Comparison of ENCODE assay signal across 8 mouse cellular contexts in the genomic region with DNA sequence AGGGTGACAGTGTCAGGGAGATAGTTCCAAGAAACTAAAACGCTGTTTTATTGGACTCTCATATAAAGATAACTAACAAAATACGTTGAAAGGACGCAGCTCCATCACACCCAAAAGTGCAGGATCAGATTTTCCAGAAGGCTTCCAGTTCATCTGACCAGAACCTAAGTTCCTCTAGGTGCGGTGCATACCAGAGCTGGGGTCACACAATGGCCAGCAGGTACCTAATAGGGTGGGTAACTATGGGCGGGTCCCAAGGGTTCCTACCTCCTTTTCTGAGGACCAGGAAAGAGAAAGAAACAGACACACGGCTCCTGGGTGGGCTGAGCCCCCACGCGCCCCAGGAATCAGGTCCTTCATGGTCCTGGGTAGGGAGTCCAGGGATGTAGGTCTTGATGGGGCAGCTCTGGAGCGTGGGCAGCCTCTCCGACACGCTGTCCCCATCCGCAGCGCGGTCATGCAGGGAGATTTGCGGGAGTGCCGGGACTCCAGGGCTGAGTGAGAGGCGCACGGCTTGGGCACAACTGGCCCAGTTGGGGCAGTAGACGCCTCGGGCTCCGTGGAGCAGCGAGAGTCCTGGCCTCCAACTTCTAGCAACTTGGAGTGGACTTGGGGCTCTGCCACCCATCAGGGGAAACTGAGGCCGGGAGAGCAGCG. TPM values are rescaled to one million over a fixed set of nuclear protein-coding genes. Genes with fewer than 3 reads are reported as not detected.
DNase-seq lines count a peak whose midpoint lies in the region; ATAC-seq and TF ChIP-seq lines count a peak whose summit lies in the region.

No protein-coding gene starts in this region.

- H3K4me2 ChIP-seq in heart, embryonic 13.5 days: peak overlapping the region; percentile 98
- peak overlapping the region; percentile 67 for H3K4me2 ChIP-seq in forebrain, embryonic 16.5 days (ENCODE audit: low read length)
- H3K4me2 ChIP-seq in liver, embryonic 13.5 days: peak overlapping the region; percentile 71
- H3K4me2 ChIP-seq in stomach, embryonic 16.5 days (ENCODE audit: low read depth, low read length): peak overlapping the region; percentile 97

- ATAC-seq in heart, embryonic 13.5 days (ENCODE audit: extremely low read depth, insufficient number of reproducible peaks, low FRiP score, low TSS enrichment): 0 out of 2 replicates have a peak, but pooled peaks have one; percentile 0
- peak; percentile 23 for ATAC-seq in Patski
- ATAC-seq in forebrain, embryonic 16.5 days: peak; percentile 29
- peak; percentile 2; the same call in 1 of the 2 replicates for ATAC-seq in liver, embryonic 13.5 days (ENCODE audit: low read depth)
- peak; percentile 15; the same call in 1 of the 2 replicates for ATAC-seq in stomach, embryonic 16.5 days (ENCODE audit: insufficient read depth, low FRiP score)

- DNase-seq in heart, postnatal 4 days: no peak
- no peak for DNase-seq in Patski (ENCODE audit: low read depth, low spot score)
- no peak for DNase-seq in liver, embryonic 13.5 days
- no peak for DNase-seq in gastrocnemius, postnatal 25 days
- no peak for DNase-seq in adrenal gland, postnatal 4 days (ENCODE audit: low spot score in 2 of 2)

- H3K4me3 ChIP-seq in heart, embryonic 13.5 days: peak overlapping the region; percentile 87
- H3K4me3 ChIP-seq in forebrain, embryonic 16.5 days (replicated peaks; ENCODE audit: low read length): peak overlapping the region; percentile 71
- peak overlapping the region; percentile 62 for H3K4me3 ChIP-seq in liver, embryonic 13.5 days (replicated peaks)
- H3K4me3 ChIP-seq in stomach, embryonic 16.5 days (replicated peaks; ENCODE audit: low read length): peak overlapping the region; percentile 88

- WGBS in heart, embryonic 13.5 days: 9% methylated on average over 24 of the region's 24 CpGs
- 11% methylated on average over 24 of the region's 24 CpGs for WGBS in forebrain, embryonic 16.5 days
- WGBS in liver, embryonic 13.5 days (ENCODE audit: insufficient replicate concordance): 12% methylated on average over 24 of the region's 24 CpGs
- 10% methylated on average over 24 of the region's 24 CpGs for WGBS in stomach, embryonic 16.5 days

- CTCF ChIA-PET in Patski (lab: Charles Lee): interaction anchor here (0.7 to 2.1 kb wide), 5 partner anchors 22 to 42 kb away, joined by 3 to 10 read pairs (median 4); no protein-coding TSS in a partner anchor

- no peaks in the 10 kb centered on the region for H3K27me3 ChIP-seq in heart, embryonic 13.5 days (replicated peaks)
- H3K27me3 ChIP-seq in Patski: peaks cover 6% of the 10 kb centered on the region
- H3K27me3 ChIP-seq in forebrain, embryonic 16.5 days (replicated peaks; ENCODE audit: control insufficient read depth, insufficient read depth, low read length): no peaks in the 10 kb centered on the region
- H3K27me3 ChIP-seq in liver, embryonic 13.5 days: peaks cover 15% of the 10 kb centered on the region
- H3K27me3 ChIP-seq in stomach, embryonic 16.5 days (ENCODE audit: control insufficient read depth, insufficient read depth, low read length): no peaks in the 10 kb centered on the region

- peak overlapping the region; percentile 94 for H3K9ac ChIP-seq in heart, embryonic 13.5 days
- H3K9ac ChIP-seq in forebrain, embryonic 16.5 days (replicated peaks; ENCODE audit: low read depth, low read length): peak overlapping the region; percentile 62
- H3K9ac ChIP-seq in liver, embryonic 13.5 days: peak overlapping the region; percentile 62
- H3K9ac ChIP-seq in stomach, embryonic 16.5 days (ENCODE audit: low read length): peak overlapping the region; percentile 89

- TF ChIP-seq CTCF in Patski (IDR thresholded peaks at IDR 0.05): no peak

- peak overlapping the region; percentile 73 for H3K27ac ChIP-seq in heart, embryonic 13.5 days (replicated peaks)
- H3K27ac ChIP-seq in forebrain, embryonic 16.5 days (ENCODE audit: low read length): no peak overlapping the region
- H3K27ac ChIP-seq in liver, embryonic 13.5 days: no peak overlapping the region
- peak overlapping the region; percentile 66 for H3K27ac ChIP-seq in stomach, embryonic 16.5 days (ENCODE audit: low read length)

- H3K4me1 ChIP-seq in heart, embryonic 13.5 days: peaks cover 36% of the 10 kb centered on the region
- peaks cover 12% of the 10 kb centered on the region for H3K4me1 ChIP-seq in forebrain, embryonic 16.5 days (replicated peaks; ENCODE audit: control insufficient read depth, insufficient read depth, low read length)
- peaks cover 15% of the 10 kb centered on the region for H3K4me1 ChIP-seq in liver, embryonic 13.5 days (replicated peaks)
- H3K4me1 ChIP-seq in stomach, embryonic 16.5 days (ENCODE audit: control insufficient read depth, insufficient read depth, low read length): peaks cover 9% of the 10 kb centered on the region

- no peaks in the 10 kb centered on the region for H3K36me3 ChIP-seq in heart, embryonic 13.5 days
- no peaks in the 10 kb centered on the region for H3K36me3 ChIP-seq in forebrain, embryonic 16.5 days (ENCODE audit: control insufficient read depth, insufficient read depth)
- no peaks in the 10 kb centered on the region for H3K36me3 ChIP-seq in liver, embryonic 13.5 days
- no peaks in the 10 kb centered on the region for H3K36me3 ChIP-seq in stomach, embryonic 16.5 days (ENCODE audit: control insufficient read depth, insufficient read depth, low read length)

- H3K9me3 ChIP-seq in heart, embryonic 13.5 days: no peaks in the 10 kb centered on the region
- H3K9me3 ChIP-seq in forebrain, embryonic 16.5 days (ENCODE audit: control insufficient read depth, low read length): no peaks in the 10 kb centered on the region
- H3K9me3 ChIP-seq in liver, embryonic 13.5 days (replicated peaks): no peaks in the 10 kb centered on the region
- no peaks in the 10 kb centered on the region for H3K9me3 ChIP-seq in stomach, embryonic 16.5 days (replicated peaks; ENCODE audit: control insufficient read depth, low read length)

- POLR2A ChIA-PET in Patski (lab: Charles Lee): no interaction called here

- in situ Hi-C loops in Patski (cut with MboI; ENCODE audit: low pct_unique_long_range_greater_than_20kb): no loop called here

RNA-seq across cellular contexts. Expression of gene Wfs1, which starts 0.8 kb away (rescaled TPM):
- 23.1 and 23.9 TPM in 2 replicates for polyA plus RNA-seq in heart, embryonic 13.5 days (2015; fragmentation: Nextera tagmentation; extraction: Ambion mirVana)
- total RNA-seq in heart, postnatal 4 days (2021): 10 to 100 TPM; 26.3 to 27.7 TPM
- polyA plus RNA-seq in Patski (2021): 46.7 TPM
- polyA plus RNA-seq in forebrain, embryonic 16.5 days (2015; fragmentation: Nextera tagmentation; extraction: Ambion mirVana): 8.5 and 10.7 TPM in 2 replicates
- 1.1 and 1.2 TPM in 2 replicates for polyA plus RNA-seq in liver, embryonic 13.5 days (2015; fragmentation: Nextera tagmentation; extraction: Ambion mirVana)
- 13.1 and 15.4 TPM in 2 replicates for polyA plus RNA-seq in stomach, embryonic 16.5 days (2015; fragmentation: Nextera tagmentation; extraction: Ambion mirVana)
- total RNA-seq in gastrocnemius, postnatal 25 days (2021): 10 to 100 TPM; 61.1 to 73.3 TPM
- 10 to 100 TPM; 16.6 to 18.5 TPM for total RNA-seq in adrenal gland, postnatal 4 days (2021)

Comparison
In these comparisons a context has a peak if more than half of its experiments do, and no peak if none do; other contexts are left out.
1. H3K27ac ChIP-seq: peak in heart, embryonic 13.5 days (single experiment) and stomach, embryonic 16.5 days (single experiment); none in forebrain, embryonic 16.5 days (single experiment) and liver, embryonic 13.5 days (single experiment).
2. Peak in every context shown above with its lines, with median percentiles within 50 percentile points of each other: ATAC-seq, H3K4me2 ChIP-seq, H3K4me3 ChIP-seq and H3K9ac ChIP-seq.